In genomic region chr15:79135332-79135731, GRCm38 (mm10) we compare ENCODE assay signal across 27 mouse cellular contexts. TPM values are rescaled to one million over a fixed set of nuclear protein-coding genes. Genes with fewer than 3 reads are reported as not detected.
DNase-seq lines count a peak whose midpoint lies in the region; ATAC-seq lines count a peak whose summit lies in the region.
"Had no signal": no experiment of that assay in that cellular context is flagged by ENCODE, and none has a peak within 500 bp of the region (broad histone marks: within the 10 kb centered on the region; RNA-seq: fewer than 3 reads in every experiment).

No protein-coding gene starts in this region.

- H3K9ac ChIP-seq in midbrain, embryonic 16.5 days (ENCODE audit: low read depth, low read length) = no peak overlapping the region
- no peak overlapping the region for H3K9ac ChIP-seq in midbrain, embryonic 15.5 days
- no peak overlapping the region for H3K9ac ChIP-seq in limb, embryonic 15.5 days
- H3K9ac ChIP-seq: embryonic facial prominence, embryonic 15.5 days; heart, embryonic 12.5 days; hindbrain, embryonic 12.5 days; intestine, embryonic 15.5 days had no signal

- 85% methylated on average over 9 of the region's 9 CpGs for WGBS in midbrain, embryonic 16.5 days
- 78% methylated on average over 9 of the region's 9 CpGs for WGBS in midbrain, embryonic 15.5 days
- WGBS in limb, embryonic 10.5 days = 82% methylated on average over 9 of the region's 9 CpGs
- WGBS in limb, embryonic 15.5 days = 57% methylated on average over 9 of the region's 9 CpGs

- H3K4me2 ChIP-seq in midbrain, embryonic 16.5 days (ENCODE audit: low read length) = no peak overlapping the region
- H3K4me2 ChIP-seq in midbrain, embryonic 15.5 days = no peak overlapping the region
- H3K4me2 ChIP-seq in limb, embryonic 15.5 days = no peak overlapping the region
- H3K4me2 ChIP-seq: embryonic facial prominence, embryonic 15.5 days; heart, embryonic 12.5 days; hindbrain, embryonic 12.5 days; intestine, embryonic 15.5 days; midbrain, embryonic 13.5 days had no signal

- peak; percentile 37; the same call in 1 of the 2 replicates for ATAC-seq in midbrain, embryonic 16.5 days
- ATAC-seq in midbrain, embryonic 15.5 days (replicated peaks) = no peak
- no peak for ATAC-seq in limb, embryonic 15.5 days (ENCODE audit: insufficient number of reproducible peaks, low FRiP score, low TSS enrichment, low read depth)
- ATAC-seq in megakaryocyte progenitor cell, adult 5-6 weeks (replicated peaks; ENCODE audit: poor library complexity) = no peak
- ATAC-seq: activated CD4-positive, CD25-positive, alpha-beta regulatory T cell, adult 4 months; forebrain, embryonic 16.5 days; intestine, embryonic 15.5 days had no signal

- no peak overlapping the region for H3K4me3 ChIP-seq in midbrain, embryonic 16.5 days (ENCODE audit: low read depth, low read length)
- H3K4me3 ChIP-seq in midbrain, embryonic 15.5 days = no peak overlapping the region
- no peak overlapping the region for H3K4me3 ChIP-seq in limb, embryonic 10.5 days
- no peak overlapping the region for H3K4me3 ChIP-seq in limb, embryonic 15.5 days
- H3K4me3 ChIP-seq: embryonic facial prominence, embryonic 15.5 days; heart, embryonic 12.5 days; hindbrain, embryonic 12.5 days; intestine, embryonic 15.5 days; megakaryocyte, embryonic 14.5 days; midbrain, embryonic 13.5 days had no signal

- H3K27me3 ChIP-seq in midbrain, embryonic 16.5 days (ENCODE audit: control insufficient read depth, insufficient read depth, low read depth, low read length) = no peaks in the 10 kb centered on the region
- H3K27me3 ChIP-seq in midbrain, embryonic 15.5 days (replicated peaks) = no peaks in the 10 kb centered on the region
- no peaks in the 10 kb centered on the region for H3K27me3 ChIP-seq in limb, embryonic 10.5 days (ENCODE audit: low read depth, poor library complexity, severe bottlenecking)
- no peaks in the 10 kb centered on the region for H3K27me3 ChIP-seq in limb, embryonic 15.5 days
- H3K27me3 ChIP-seq: embryonic facial prominence, embryonic 15.5 days; heart, embryonic 12.5 days; hindbrain, embryonic 12.5 days; intestine, embryonic 15.5 days; midbrain, embryonic 13.5 days had no signal

- peak; percentile 15 for DNase-seq in kidney, adult 18-20 months
- no peak for DNase-seq in kidney, postnatal 4 days
- no peak for DNase-seq in limb, embryonic 10.5 days (ENCODE audit: low spot score)
- no peak for DNase-seq in Muller cell, postnatal 12 days (ENCODE audit: inconsistent ontology term)
- DNase-seq: adrenal gland, adult 8-10 months; cerebellum, adult 11-12 months; cerebellum, postnatal 10 days; gastrocnemius, postnatal 25 days; heart, adult 18-20 months; right cerebral cortex, adult 18-20 months; right cerebral cortex, postnatal 4 days; thymus, postnatal 25 days had no signal

- peaks cover 7% of the 10 kb centered on the region for H3K4me1 ChIP-seq in midbrain, embryonic 16.5 days (ENCODE audit: control insufficient read depth, insufficient read depth, low read length)
- peaks cover 5% of the 10 kb centered on the region for H3K4me1 ChIP-seq in midbrain, embryonic 15.5 days
- peaks cover 14% of the 10 kb centered on the region for H3K4me1 ChIP-seq in limb, embryonic 10.5 days
- H3K4me1 ChIP-seq in limb, embryonic 15.5 days = peaks cover 21% of the 10 kb centered on the region
- H3K4me1 ChIP-seq: intestine, embryonic 15.5 days had no signal

- no peaks in the 10 kb centered on the region for H3K9me3 ChIP-seq in midbrain, embryonic 16.5 days (replicated peaks; ENCODE audit: control insufficient read depth, low read length, poor library complexity, severe bottlenecking)
- no peaks in the 10 kb centered on the region for H3K9me3 ChIP-seq in midbrain, embryonic 15.5 days
- H3K9me3 ChIP-seq in limb, embryonic 10.5 days (replicated peaks) = no peaks in the 10 kb centered on the region
- H3K9me3 ChIP-seq in limb, embryonic 15.5 days = no peaks in the 10 kb centered on the region
- H3K9me3 ChIP-seq: embryonic facial prominence, embryonic 15.5 days; heart, embryonic 12.5 days; hindbrain, embryonic 12.5 days; intestine, embryonic 15.5 days; midbrain, embryonic 13.5 days had no signal

- H3K36me3 ChIP-seq in midbrain, embryonic 16.5 days (ENCODE audit: control insufficient read depth, insufficient read depth, low read length) = peaks cover 22% of the 10 kb centered on the region
- H3K36me3 ChIP-seq in midbrain, embryonic 15.5 days (replicated peaks) = peaks cover 15% of the 10 kb centered on the region; the same call in 1 of the 2 replicates
- peaks cover 38% of the 10 kb centered on the region for H3K36me3 ChIP-seq in limb, embryonic 10.5 days
- H3K36me3 ChIP-seq in limb, embryonic 15.5 days = peaks cover 39% of the 10 kb centered on the region

- H3K27ac ChIP-seq in midbrain, embryonic 16.5 days (ENCODE audit: low read length) = no peak overlapping the region
- no peak overlapping the region for H3K27ac ChIP-seq in midbrain, embryonic 15.5 days
- H3K27ac ChIP-seq in limb, embryonic 10.5 days = peak overlapping the region; percentile 58
- H3K27ac ChIP-seq in limb, embryonic 15.5 days = peak overlapping the region; percentile 69
- H3K27ac ChIP-seq: embryonic facial prominence, embryonic 15.5 days; hindbrain, embryonic 12.5 days; intestine, embryonic 15.5 days; midbrain, embryonic 13.5 days had no signal

RNA-seq across cellular contexts. Expression of gene Polr2f, which starts 5.5 kb away (rescaled TPM):
- 266 and 286 TPM in 2 replicates for polyA plus RNA-seq in midbrain, embryonic 16.5 days (2015; fragmentation: Nextera tagmentation; extraction: Ambion mirVana)
- polyA plus RNA-seq in midbrain, embryonic 15.5 days (2015; fragmentation: Nextera tagmentation; extraction: Ambion mirVana) = 229 and 243 TPM in 2 replicates
- 351 and 426 TPM in 2 replicates for polyA plus RNA-seq in limb, embryonic 10.5 days (2016; fragmentation: Nextera tagmentation; extraction: Ambion mirVana)
- polyA plus RNA-seq in limb, embryonic 15.5 days (2015; fragmentation: Nextera tagmentation; extraction: Ambion mirVana) = 295 and 310 TPM in 2 replicates
- 76.7 and 114 TPM in 2 replicates for total RNA-seq in megakaryocyte progenitor cell, adult 5-6 weeks (2015)
- total RNA-seq in megakaryocyte progenitor cell, adult 5-6 weeks (2017) = 88.6 and 104 TPM in 2 replicates

RNA-seq across cellular contexts. Expression of gene 1700088E04Rik, which starts 5.7 kb away (rescaled TPM):
- 18.8 and 19.1 TPM in 2 replicates for polyA plus RNA-seq in midbrain, embryonic 16.5 days (2015; fragmentation: Nextera tagmentation; extraction: Ambion mirVana)
- polyA plus RNA-seq in midbrain, embryonic 15.5 days (2015; fragmentation: Nextera tagmentation; extraction: Ambion mirVana) = 15.1 and 19.1 TPM in 2 replicates
- 5.2 and 5.7 TPM in 2 replicates for polyA plus RNA-seq in limb, embryonic 10.5 days (2016; fragmentation: Nextera tagmentation; extraction: Ambion mirVana)
- 6.3 and 8.5 TPM in 2 replicates for polyA plus RNA-seq in limb, embryonic 15.5 days (2015; fragmentation: Nextera tagmentation; extraction: Ambion mirVana)
- total RNA-seq in megakaryocyte progenitor cell, adult 5-6 weeks (2015) = 0.99 TPM in 1 of 2 replicates, not detected in the other
- not detected in 2 replicates for total RNA-seq in megakaryocyte progenitor cell, adult 5-6 weeks (2017)

RNA-seq across cellular contexts. Expression of gene Micall1, which starts 26.6 kb away (rescaled TPM):
- polyA plus RNA-seq in midbrain, embryonic 16.5 days (2015; fragmentation: Nextera tagmentation; extraction: Ambion mirVana) = 12.0 and 12.7 TPM in 2 replicates
- 13.9 and 15.8 TPM in 2 replicates for polyA plus RNA-seq in midbrain, embryonic 15.5 days (2015; fragmentation: Nextera tagmentation; extraction: Ambion mirVana)
- 6.8 and 9.7 TPM in 2 replicates for polyA plus RNA-seq in limb, embryonic 10.5 days (2016; fragmentation: Nextera tagmentation; extraction: Ambion mirVana)
- 15.1 and 16.3 TPM in 2 replicates for polyA plus RNA-seq in limb, embryonic 15.5 days (2015; fragmentation: Nextera tagmentation; extraction: Ambion mirVana)
- total RNA-seq in megakaryocyte progenitor cell, adult 5-6 weeks (2015) = 4.8 and 5.6 TPM in 2 replicates
- 3.6 and 5.5 TPM in 2 replicates for total RNA-seq in megakaryocyte progenitor cell, adult 5-6 weeks (2017)

RNA-seq across cellular contexts. Expression of gene Sox10, which starts 29.7 kb away (rescaled TPM):
- 3.0 and 3.8 TPM in 2 replicates for polyA plus RNA-seq in midbrain, embryonic 16.5 days (2015; fragmentation: Nextera tagmentation; extraction: Ambion mirVana)
- polyA plus RNA-seq in midbrain, embryonic 15.5 days (2015; fragmentation: Nextera tagmentation; extraction: Ambion mirVana) = 2.9 TPM in 2 replicates
- polyA plus RNA-seq in limb, embryonic 10.5 days (2016; fragmentation: Nextera tagmentation; extraction: Ambion mirVana) = 0.75 and 1.8 TPM in 2 replicates
- 4.2 and 5.2 TPM in 2 replicates for polyA plus RNA-seq in limb, embryonic 15.5 days (2015; fragmentation: Nextera tagmentation; extraction: Ambion mirVana)
- not detected in 2 replicates for total RNA-seq in megakaryocyte progenitor cell, adult 5-6 weeks (2015)
- not detected in 2 replicates for total RNA-seq in megakaryocyte progenitor cell, adult 5-6 weeks (2017)
- total RNA-seq: liver, adult 2 months; MEL had no signal
- polyA plus RNA-seq: activated CD4-positive, CD25-positive, alpha-beta regulatory T cell, adult 4 months; C2C12; liver, adult 2 months had no signal

Comparison
In these comparisons a context has a peak if more than half of its experiments do, and no peak if none do; other contexts are left out.
1. H3K27ac ChIP-seq: peak in limb, embryonic 10.5 days (single experiment) and limb, embryonic 15.5 days (single experiment); none in midbrain, embryonic 16.5 days (single experiment) and midbrain, embryonic 15.5 days (single experiment).